Mouse (Mus musculus) neural tube, embryonic 10.5 days (tissue): ENCODE measurements around the gene Acot6.
"Not testable (repeated sequence)": the region's sequence is repeated elsewhere in the genome, so short reads cannot be mapped to it uniquely, and the experiment has no call there.

ENCODE experiments used
- DNase-seq: peaks from one replicate; pipeline ENCODE4 v3.0.0-alpha.2; 2017; ENCODE audit warnings: low spot score; ENCODE audit errors: extremely low spot score

Gene Acot6

GRCm38 (mm10) chr12:84100604-84101492 lies at the start of gene Acot6:
Gene Acot6 (plus strand): TSS chr12:84100654.
- DNase-seq = peak; percentile 73

DNA sequence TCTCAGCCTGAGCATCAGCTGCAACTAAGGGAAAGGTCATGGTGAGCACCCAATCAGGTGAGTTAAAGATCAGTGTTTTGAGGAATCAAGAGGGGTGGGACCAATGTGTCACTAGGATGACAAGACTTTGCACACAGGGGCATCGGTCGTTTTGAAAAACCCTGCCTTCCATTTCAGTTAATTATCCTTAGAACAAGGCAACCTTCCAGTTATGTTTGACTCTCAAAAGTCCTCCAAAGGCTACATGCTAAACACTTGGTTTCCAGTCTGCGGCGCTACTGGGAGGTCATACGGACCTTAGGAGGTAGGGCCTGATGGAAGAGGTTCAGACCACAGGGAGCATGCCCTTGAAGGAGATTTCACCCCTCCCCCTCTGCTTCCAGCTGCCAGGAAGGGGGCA lies 49.7 kb upstream of the Acot6 start:
- not testable (repeated sequence) for DNase-seq

DNA sequence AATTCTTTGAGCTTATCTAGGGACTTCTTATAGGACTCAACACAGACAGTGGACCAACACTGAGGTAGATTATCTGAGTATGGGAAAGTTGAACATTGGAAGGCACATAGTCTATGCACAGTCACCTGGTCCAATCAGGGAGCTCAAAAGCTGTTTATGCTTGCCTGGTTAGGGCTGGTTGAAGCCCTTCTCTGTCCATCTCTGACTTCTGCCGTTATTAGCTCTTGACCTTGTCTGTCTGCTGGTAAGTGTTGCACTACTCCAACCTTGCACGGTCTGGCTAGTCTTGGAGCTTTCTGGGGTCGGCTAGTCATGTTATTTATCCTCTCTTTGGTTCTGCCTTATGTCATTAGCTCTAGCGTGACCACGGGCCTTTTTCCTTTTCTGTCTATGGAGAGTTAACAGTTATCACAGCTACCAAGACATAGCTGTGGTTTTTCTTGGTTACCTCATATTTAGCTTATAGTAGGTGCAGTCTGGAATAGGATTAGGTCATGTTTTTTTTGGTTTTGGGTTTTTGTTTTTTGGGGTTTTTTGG lies 48.4 kb upstream of the Acot6 start, which contains the start of gene Acot3:
TSS of gene Acot3 (plus strand) at position 208 of the 538 bp plus-strand sequence.
- DNase-seq = no peak

GRCm38 (mm10) chr12:84052609-84053008 lies 47.8 kb upstream of the Acot6 start:
- no peak for DNase-seq

GRCm38 (mm10) chr12:84053173-84053572 lies 47.3 kb upstream of the Acot6 start:
- DNase-seq = peak; percentile 39

GRCm38 (mm10) chr12:84053679-84054391 lies 46.6 kb upstream of the Acot6 start:
- DNase-seq = peak; percentile 37

GRCm38 (mm10) chr12:84060946-84061345 lies 39.5 kb upstream of the Acot6 start:
- DNase-seq = no peak

DNA sequence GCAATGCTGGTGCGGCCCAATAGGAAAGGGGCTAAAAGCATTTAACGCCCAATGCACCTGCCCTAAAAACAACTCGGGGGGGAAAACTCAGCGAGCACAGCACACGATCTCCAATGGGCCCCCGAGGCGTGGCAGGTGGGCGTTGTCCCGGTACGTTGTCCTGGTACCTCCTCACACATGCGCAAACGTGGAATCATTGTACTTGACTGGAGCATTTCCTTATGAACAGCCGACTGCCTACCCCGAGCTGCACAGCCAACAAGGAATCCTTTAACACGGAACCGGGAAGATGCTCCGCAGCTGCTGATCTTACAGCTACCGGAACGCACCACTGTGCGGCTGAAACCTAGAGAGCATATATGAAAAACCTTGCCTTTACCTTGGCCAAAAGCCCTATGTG lies 38.1 kb upstream of the Acot6 start:
- DNase-seq = no peak

- DNase-seq = no peak
These were observed 37.2 kb upstream of the Acot6 start for GRCm38 (mm10) chr12:84063228-84063627.

GRCm38 (mm10) chr12:84063833-84064232 lies 36.6 kb upstream of the Acot6 start:
- no peak for DNase-seq

GRCm38 (mm10) chr12:84064621-84065020 lies 35.8 kb upstream of the Acot6 start:
- no peak for DNase-seq

DNA sequence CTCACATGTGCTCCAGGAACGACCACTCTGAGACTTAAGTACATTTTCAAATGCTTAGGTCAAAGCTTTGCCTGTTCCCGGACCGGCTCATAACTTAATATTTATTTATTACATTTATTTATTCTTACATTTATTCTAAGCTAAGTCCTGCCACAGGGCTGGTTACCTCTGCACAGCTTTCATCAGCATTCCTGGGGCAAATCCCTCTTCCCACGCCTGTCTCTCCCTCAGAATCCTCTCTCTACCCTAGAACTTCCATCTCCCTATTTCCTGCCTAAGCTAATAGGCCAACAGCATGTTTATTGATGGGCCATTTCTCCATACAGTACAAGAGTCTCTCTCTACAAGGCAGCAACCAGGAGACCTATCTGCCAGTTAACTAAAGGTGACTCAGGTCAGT lies 32.7 kb upstream of the Acot6 start:
- DNase-seq = no peak

GRCm38 (mm10) chr12:84068296-84068695 lies 32.2 kb upstream of the Acot6 start:
- no peak for DNase-seq

DNA sequence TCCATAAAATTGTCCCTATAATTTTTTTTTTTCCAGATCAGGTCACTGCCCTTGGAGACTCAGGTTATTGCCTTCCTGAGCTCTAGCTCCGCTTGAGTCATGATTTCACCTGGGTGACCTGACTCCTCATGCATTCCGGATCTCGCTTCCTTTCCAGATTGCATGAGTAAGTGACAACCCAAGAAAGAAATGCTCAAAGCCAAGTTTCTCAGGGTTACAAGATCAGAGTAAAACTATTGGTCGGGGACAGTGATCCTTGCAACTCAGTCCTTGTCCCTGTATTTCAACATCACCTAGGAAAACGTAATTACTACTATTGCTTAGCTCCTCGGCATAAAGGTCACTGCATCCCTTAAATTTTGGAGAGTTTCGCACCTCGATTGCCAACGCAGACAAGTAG lies 31.5 kb upstream of the Acot6 start, which contains the start of gene Acot5:
TSS of gene Acot5 (plus strand) at position 340 of the 400 bp plus-strand sequence.
- peak; percentile 19 for DNase-seq

DNA sequence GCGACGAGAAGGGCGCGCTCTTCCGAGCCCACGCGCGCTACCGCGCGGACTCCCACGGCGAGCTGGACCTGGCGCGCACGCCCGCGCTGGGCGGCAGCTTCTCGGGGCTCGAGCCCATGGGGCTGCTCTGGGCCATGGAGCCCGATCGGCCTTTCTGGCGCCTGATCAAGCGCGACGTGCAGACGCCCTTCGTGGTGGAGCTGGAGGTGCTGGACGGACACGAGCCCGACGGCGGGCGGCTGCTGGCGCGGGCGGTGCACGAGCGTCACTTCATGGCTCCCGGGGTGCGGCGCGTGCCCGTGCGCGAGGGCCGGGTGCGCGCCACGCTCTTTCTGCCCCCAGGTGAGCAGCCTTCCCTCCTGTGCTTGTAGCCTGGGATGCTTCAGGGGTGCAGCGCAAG lies 30.9 kb upstream of the Acot6 start:
- not testable (repeated sequence) for DNase-seq

GRCm38 (mm10) chr12:84071696-84072095 lies 28.8 kb upstream of the Acot6 start:
- DNase-seq = no peak

DNA sequence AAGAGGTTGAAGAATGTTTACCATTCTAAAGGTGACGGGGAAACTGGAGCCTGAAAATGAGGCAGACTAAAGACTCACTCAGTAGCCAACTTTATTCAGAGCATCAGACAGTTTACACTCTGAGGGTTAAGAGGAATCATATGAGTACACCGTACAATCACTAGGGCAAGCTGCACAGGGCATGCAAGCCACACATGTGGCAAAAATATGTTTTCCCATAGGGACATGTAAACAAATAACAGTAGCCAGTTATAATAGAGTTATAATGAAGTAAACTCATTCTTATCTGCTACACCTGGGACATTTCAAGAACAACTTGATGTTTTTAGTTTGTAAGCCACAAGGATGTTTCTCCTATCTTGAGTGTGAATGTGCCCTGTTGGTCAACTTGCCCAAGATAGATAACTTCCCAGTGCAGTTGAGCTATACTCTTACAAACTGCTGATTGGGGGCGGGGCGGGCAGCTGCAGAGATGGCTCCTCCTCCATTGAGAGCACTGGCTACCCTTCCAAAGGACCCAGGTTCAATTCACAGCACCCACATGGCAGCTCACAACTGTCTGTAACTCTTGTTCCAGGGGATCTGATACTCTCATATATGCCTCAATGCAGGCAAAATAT lies 23.0 kb upstream of the Acot6 start:
- DNase-seq = no peak

DNA sequence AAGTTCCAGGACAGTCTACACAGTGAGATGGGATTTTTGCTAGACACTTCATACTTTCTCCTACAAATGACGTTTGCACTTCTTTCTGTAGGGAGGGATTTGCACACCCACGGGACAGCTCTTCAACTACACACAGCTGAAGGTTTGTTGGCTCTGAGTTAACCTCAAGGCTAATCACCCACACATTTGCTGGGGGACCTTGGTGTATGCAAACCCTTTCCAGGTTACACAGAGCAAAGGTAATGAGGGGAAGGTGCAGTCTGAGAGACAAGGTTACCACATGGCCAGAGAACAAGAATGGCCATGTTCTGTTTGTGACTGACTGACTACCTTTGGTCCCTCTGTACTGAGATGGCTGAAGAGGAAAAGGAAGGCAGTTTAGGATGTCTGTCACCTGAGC lies 16.6 kb upstream of the Acot6 start:
- no peak for DNase-seq

GRCm38 (mm10) chr12:84084581-84084980 lies 15.9 kb upstream of the Acot6 start:
- DNase-seq = no peak

DNA sequence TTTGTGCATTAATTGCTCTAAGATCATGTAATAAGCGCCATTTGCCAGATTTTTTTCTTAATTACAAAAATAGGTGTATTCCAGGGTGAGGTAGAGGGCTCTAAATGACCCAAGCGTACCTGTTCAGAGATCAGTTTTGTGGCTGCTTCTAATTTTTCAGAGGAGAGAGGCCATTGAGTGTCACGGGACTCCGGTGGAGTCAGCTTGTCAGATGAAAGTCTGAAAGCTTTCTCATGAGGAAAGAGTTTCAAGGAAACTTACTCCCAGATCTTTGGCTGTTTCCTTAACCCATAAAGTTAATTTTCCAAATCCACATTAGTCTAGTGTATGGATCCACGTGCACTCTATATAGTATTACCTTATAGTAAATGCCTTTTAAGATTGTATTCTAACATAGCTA lies 5.8 kb upstream of the Acot6 start:
- not testable (repeated sequence) for DNase-seq

DNA sequence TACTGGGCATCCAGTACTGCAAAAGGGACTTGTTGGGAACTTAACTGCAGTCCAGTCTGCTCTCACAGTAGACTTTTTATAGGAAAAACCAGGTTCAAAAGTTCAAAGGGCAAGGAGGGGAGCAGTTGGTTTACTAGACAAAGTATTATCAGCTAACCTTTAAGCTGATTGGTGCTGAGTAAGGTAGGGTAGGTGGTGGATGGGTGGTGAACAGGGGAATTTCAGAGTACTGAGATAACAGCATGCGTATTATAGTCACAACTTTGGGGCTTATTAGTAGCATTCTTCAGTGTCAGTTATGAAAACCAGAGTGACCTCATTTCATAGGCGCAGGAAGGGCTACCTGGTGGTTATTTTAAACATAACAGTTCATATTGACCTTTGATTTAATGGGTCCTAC lies 849 bp upstream of the Acot6 start:
- no peak for DNase-seq

- no peak for DNase-seq
These were observed 383 bp upstream of the Acot6 start for GRCm38 (mm10) chr12:84100071-84100470.
